Mouse (Mus musculus): ENCODE data around the gene Slc44a5.

DNA sequence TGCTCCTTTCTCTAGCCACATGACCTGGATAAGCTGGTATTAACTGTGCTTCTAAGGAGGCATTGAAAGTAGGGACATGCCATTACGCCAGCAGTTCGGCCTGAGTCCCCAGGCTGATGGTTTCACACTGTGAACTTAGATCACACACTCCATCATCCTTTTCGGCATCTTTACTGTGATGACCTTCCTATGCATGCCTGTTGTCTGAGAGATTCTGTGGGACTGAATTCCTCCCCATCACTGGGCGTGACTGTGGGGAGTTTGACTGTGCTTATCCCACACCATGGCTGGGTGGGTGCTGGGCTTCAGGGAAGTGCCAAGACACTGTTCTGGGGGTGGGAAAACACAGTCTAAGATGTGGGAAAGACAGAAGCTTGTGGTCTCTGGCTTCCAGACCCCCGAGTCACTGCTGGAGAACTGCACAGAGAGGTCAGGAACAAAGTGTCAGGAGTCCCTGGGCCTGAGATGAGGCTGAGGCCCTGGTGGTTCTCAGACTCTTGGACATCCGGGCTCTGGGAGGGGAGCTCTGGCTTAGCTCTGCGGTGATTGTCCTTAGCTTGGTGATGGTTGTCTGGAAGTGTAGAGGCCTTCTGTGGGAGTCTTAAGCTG is 152.6 kb downstream of the Slc44a5 start:
- no peak for TF ChIP-seq CTCF (conservative IDR thresholded peaks at IDR 0.05; ENCODE audit: low read length)
- TF ChIP-seq POU5F1 (IDR thresholded peaks at IDR 0.05; ENCODE audit: borderline replicate concordance, low read length), result no peak
- TF ChIP-seq NANOG (IDR thresholded peaks at IDR 0.05; ENCODE audit: borderline replicate concordance, low read length), result no peak

All from E14TG2a.4 (cell line).